Mouse (Mus musculus) hindbrain, embryonic 15.5 days (tissue): ENCODE data around the gene Unc79. TPM values are rescaled to one million over a fixed set of nuclear protein-coding genes. Genes with fewer than 3 reads are reported as not detected.

ENCODE experiments used
- ATAC-seq: fragments of 200-750 bp; cut with Nextera tagmentation; 2 replicates; pipeline ENCODE4 v1.8.0; 2017; ENCODE audit warnings: low read depth, moderate number of reproducible peaks, moderate TSS enrichment; ENCODE audit not compliant: low FRiP score
- H3K27ac ChIP-seq: fragments of 300-500 bp; sonication (generic); replicated peaks from 2 replicates; pipeline ENCODE4 v1.5.1; 2015; ENCODE audit warnings: mild to moderate bottlenecking, inconsistent platforms
- H3K27me3 ChIP-seq: fragments of 300-500 bp; sonication (generic); 2 replicates; pipeline ENCODE4 v1.6.1; 2015; ENCODE audit warnings: control low read depth, inconsistent platforms
- H3K36me3 ChIP-seq: fragments of 300-500 bp; sonication (generic); 2 replicates; pipeline ENCODE4 v1.6.1; 2015; ENCODE audit warnings: control low read depth, inconsistent platforms
- H3K4me1 ChIP-seq: fragments of 300-500 bp; sonication (generic); replicated peaks from 2 replicates; pipeline ENCODE4 v1.6.1; 2015; ENCODE audit warnings: control low read depth, inconsistent platforms
- H3K4me2 ChIP-seq: fragments of 300-500 bp; sonication (generic); 2 replicates; pipeline ENCODE4 v1.6.1; 2015; ENCODE audit warnings: moderate library complexity, mild to moderate bottlenecking, inconsistent platforms
- H3K4me3 ChIP-seq: fragments of 300-500 bp; sonication (generic); 2 replicates; pipeline ENCODE4 v1.5.1; 2015; ENCODE audit warnings: mild to moderate bottlenecking, inconsistent platforms
- H3K9ac ChIP-seq: fragments of 300-500 bp; sonication (generic); 2 replicates; pipeline ENCODE4 v1.6.1; 2015; ENCODE audit warnings: inconsistent platforms
- H3K9me3 ChIP-seq: fragments of 300-500 bp; sonication (generic); 2 replicates; pipeline ENCODE4 v1.6.1; 2016; ENCODE audit warnings: control low read depth, inconsistent platforms
- WGBS: fragments of 180-500 bp; shearing (Covaris S2); methylation state at CpG from one replicate; pipeline ENCODE4 v1.1.7; 2015; 5-methylcytosine and 5-hydroxymethylcytosine counted together
- microRNA-seq: library from miRNA; unstranded; fragments of <30 nt; microRNA quantifications from one replicate; pipeline ENCODE4, GENCODE M21; 2016
- polyA plus RNA-seq: library from polyadenylated mRNA; unstranded; fragments of >200 nt; fragmentation: Nextera tagmentation; extraction: Ambion mirVana; gene quantifications from 2 replicates; pipeline ENCODE4 v1.2.1, GENCODE M21; 2015

Gene Unc79
- polyA plus RNA-seq, 1 experiment from 2014 or later, result 7.5 TPM

GRCm38 (mm10) chr12:103214797-103215196 is 266.1 kb downstream of the Unc79 start:
- no peak overlapping the region for H3K4me2 ChIP-seq
- no peaks in the 10 kb centered on the region for H3K27me3 ChIP-seq
- no peaks in the 10 kb centered on the region for H3K36me3 ChIP-seq
- H3K9me3 ChIP-seq, result no peaks in the 10 kb centered on the region
- 0 out of 2 replicates have a peak overlapping the region, but pooled peaks have one; percentile 25 for H3K27ac ChIP-seq
- ATAC-seq, result peak; percentile 29; the same call in 1 of the 2 replicates
- H3K9ac ChIP-seq, result no peak overlapping the region
- WGBS, result 98% methylated on average over 2 of the region's 2 CpGs
- H3K4me1 ChIP-seq, result peaks cover 16% of the 10 kb centered on the region
- no peak overlapping the region for H3K4me3 ChIP-seq

GRCm38 (mm10) chr12:103215877-103216610 is 267.4 kb downstream of the Unc79 start:
- no peak overlapping the region for H3K9ac ChIP-seq
- 69% methylated on average over 6 of the region's 6 CpGs for WGBS
- H3K9me3 ChIP-seq, result no peaks in the 10 kb centered on the region
- no peak for ATAC-seq
- H3K27me3 ChIP-seq, result no peaks in the 10 kb centered on the region
- H3K4me3 ChIP-seq, result no peak overlapping the region
- no peaks in the 10 kb centered on the region for H3K36me3 ChIP-seq
- peaks cover 16% of the 10 kb centered on the region for H3K4me1 ChIP-seq
- no peak overlapping the region for H3K27ac ChIP-seq
- H3K4me2 ChIP-seq, result no peak overlapping the region

- Histone ChIP-seq H3K27ac (no peak overlapping the region), H3K4me3 (no peak overlapping the region), H3K4me2 (no peak overlapping the region), H3K36me3 (no peaks in the 10 kb centered on the region), H3K27me3 (no peaks in the 10 kb centered on the region), H3K9me3 (no peaks in the 10 kb centered on the region), H3K9ac (no peak overlapping the region), H3K4me1 (no peaks in the 10 kb centered on the region)
- WGBS, result 81% methylated on average over 9 of the region's 9 CpGs
- no peak for ATAC-seq
These were observed 275.0 kb downstream of the Unc79 start for GRCm38 (mm10) chr12:103223671-103224070.

- Histone ChIP-seq H3K4me3 (no peak overlapping the region), H3K4me1 (no peaks in the 10 kb centered on the region), H3K27me3 (no peaks in the 10 kb centered on the region), H3K9ac (no peak overlapping the region), H3K27ac (no peak overlapping the region), H3K9me3 (no peaks in the 10 kb centered on the region), H3K4me2 (no peak overlapping the region), H3K36me3 (no peaks in the 10 kb centered on the region)
- WGBS, result 90% methylated on average over 4 of the region's 4 CpGs
- ATAC-seq, result no peak
These were observed 277.5 kb downstream of the Unc79 start for GRCm38 (mm10) chr12:103226121-103226520.

GRCm38 (mm10) chr12:103229058-103229457 is 280.4 kb downstream of the Unc79 start:
- WGBS, result 83% methylated on average over 4 of the region's 4 CpGs
- Histone ChIP-seq H3K27ac (no peak overlapping the region), H3K4me2 (no peak overlapping the region), H3K27me3 (no peaks in the 10 kb centered on the region), H3K4me1 (no peaks in the 10 kb centered on the region), H3K9ac (no peak overlapping the region), H3K4me3 (no peak overlapping the region), H3K9me3 (no peaks in the 10 kb centered on the region), H3K36me3 (no peaks in the 10 kb centered on the region)
- ATAC-seq, result no peak

Small RNAs within 50 kb of the gene (microRNA-seq; reads per million reads assigned to microRNA genes)
- not detected for gene Gm44324

Other genes with a start within 250 kb of the Unc79 start
- 35.1 and 38.7 TPM in 2 replicates for gene Itpk1, start 243.9 kb upstream of the Unc79 start, polyA plus RNA-seq
- 63.3 and 68.4 TPM in 2 replicates for gene Moap1, start 205.2 kb upstream of the Unc79 start, polyA plus RNA-seq
- 10.4 and 11.3 TPM in 2 replicates for gene Tmem251, start 205.1 kb upstream of the Unc79 start, polyA plus RNA-seq
- gene Gm28051, start 191.1 kb upstream of the Unc79 start, polyA plus RNA-seq, result not detected in 2 replicates
- gene Gon7, start 191.1 kb upstream of the Unc79 start, polyA plus RNA-seq, result 42.8 and 45.0 TPM in 2 replicates
- gene Ubr7, start 190.9 kb upstream of the Unc79 start, polyA plus RNA-seq, result 35.8 and 36.3 TPM in 2 replicates
- gene Gm20604, start 190.2 kb upstream of the Unc79 start, polyA plus RNA-seq, result 44.5 and 46.7 TPM in 2 replicates
- gene Btbd7, start 70.4 kb upstream of the Unc79 start, polyA plus RNA-seq, result 11.8 and 12.7 TPM in 2 replicates
- gene Cox8c, start 49.5 kb upstream of the Unc79 start, polyA plus RNA-seq, result not detected in 2 replicates